Mouse (Mus musculus) brain, embryonic 14.5 days (tissue): ENCODE measurements around the gene Maml2.

Experiments used
- CTCF ChIP-seq: fragments of 200-500 bp; IDR thresholded peaks from 2 replicates; pipeline ENCODE4 v1.5.1; 2012; ENCODE audit warnings: inconsistent platforms, mild to moderate bottlenecking, moderate library complexity, borderline replicate concordance; ENCODE audit not compliant: insufficient read depth, insufficient read length; ENCODE audit errors: extremely low read depth
- POLR2A ChIP-seq: fragments of 200-500 bp; IDR thresholded peaks from 2 replicates; pipeline ENCODE4 v1.6.1; 2012; ENCODE audit warnings: mild to moderate bottlenecking, inconsistent platforms, borderline replicate concordance; ENCODE audit not compliant: poor library complexity, insufficient read depth, insufficient read length, severe bottlenecking; ENCODE audit errors: extremely low read depth

- TF ChIP-seq POLR2A (no peak), CTCF (no peak)
Observed at GRCm38 (mm10) chr9:13697869-13698268, 400.1 kb downstream of the Maml2 start.
